In the genomic region with DNA sequence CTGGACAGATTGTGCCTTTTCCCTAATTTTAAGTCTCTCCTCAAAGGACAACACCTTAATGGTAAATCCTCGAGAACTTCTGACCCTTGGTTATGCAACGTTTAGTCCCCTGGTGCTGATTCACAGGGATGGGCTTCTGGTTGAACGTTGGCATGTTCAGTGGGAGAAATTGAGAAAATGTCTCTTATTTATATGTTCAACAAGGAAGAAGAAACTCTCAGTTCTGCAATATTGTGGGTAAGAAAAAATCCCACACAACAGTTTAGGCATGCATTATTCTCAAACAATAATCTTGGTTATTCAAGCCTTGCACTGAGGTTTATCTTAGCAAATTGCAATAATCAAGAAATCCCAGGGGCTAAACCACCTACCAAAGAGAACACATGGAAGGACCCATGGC, we compare ENCODE assay signal across 24 mouse cellular contexts. TPM values are rescaled to one million over a fixed set of nuclear protein-coding genes. Genes with fewer than 3 reads are reported as not detected.
A peak's percentile ranks its signal among the peaks of the same experiment; 100 is the strongest.
DNase-seq lines count a peak whose midpoint lies in the region; ATAC-seq and TF ChIP-seq lines count a peak whose summit lies in the region.
"Had no signal": no experiment of that assay in that cellular context is flagged by ENCODE, and none has a peak within 500 bp of the region (broad histone marks: within the 10 kb centered on the region; RNA-seq: fewer than 3 reads in every experiment).

No protein-coding gene starts in this region.

- H3K9me3 ChIP-seq in CH12.LX (replicated peaks; ENCODE audit: low read length), result no peaks in the 10 kb centered on the region
- no peaks in the 10 kb centered on the region for H3K9me3 ChIP-seq in kidney, embryonic 16.5 days (ENCODE audit: low read length)
- H3K9me3 ChIP-seq: G1E had no signal

- H3K4me1 ChIP-seq in CH12.LX (ENCODE audit: control insufficient read depth in 1 of 2, insufficient read depth in 2 of 2), result peaks cover 0 to 37% of the 10 kb centered on the region in 2 experiments; a peak in 2 of 4 replicates
- H3K4me1 ChIP-seq in kidney, embryonic 16.5 days (ENCODE audit: insufficient read depth, low read length), result no peaks in the 10 kb centered on the region

- TF ChIP-seq EP300 in CH12.LX (IDR thresholded peaks at IDR 0.05; ENCODE audit: low read length), result peak; percentile 61

- dilution Hi-C loops in CH12.LX (cut with MboI; ENCODE audit: extremely low pct_ligation_motif_present, extremely low pct_unique_long_range_greater_than_20kb, low sequenced_read_pairs), result no loop called here

- no peak for TF ChIP-seq POLR2A in CH12.LX (IDR thresholded peaks at IDR 0.05; ENCODE audit: low read depth, low read length)

- no peaks in the 10 kb centered on the region for H3K36me3 ChIP-seq in CH12.LX (replicated peaks in 1 of 2; ENCODE audit: control insufficient read depth in 1 of 2, insufficient read depth in 1 of 2, low read length in 1 of 2)
- H3K36me3 ChIP-seq in kidney, embryonic 16.5 days (ENCODE audit: insufficient read depth, low read length), result no peaks in the 10 kb centered on the region
- H3K36me3 ChIP-seq: G1E had no signal

- TF ChIP-seq CTCF in CH12.LX (conservative IDR thresholded peaks at IDR 0.05 in 1 of 2, IDR thresholded peaks at IDR 0.05 in 1 of 2; ENCODE audit: low read depth in 2 of 2, low read length in 2 of 2), result no peak

- no peak for ATAC-seq in kidney, embryonic 16.5 days (ENCODE audit: low FRiP score, low TSS enrichment)
- ATAC-seq: activated CD4-positive, CD25-positive, alpha-beta regulatory T cell, adult 4 months; CD4-positive, CD25-positive, alpha-beta regulatory T cell, adult 4 months; Patski had no signal

- H3K4me3 ChIP-seq in CH12.LX (replicated peaks in 1 of 3; ENCODE audit: low read depth in 2 of 3, low read length in 2 of 3, poor library complexity in 1 of 3), result no peak overlapping the region
- no peak overlapping the region for H3K4me3 ChIP-seq in kidney, embryonic 16.5 days (ENCODE audit: low read length)

- no peak for TF ChIP-seq RAD21 in CH12.LX (IDR thresholded peaks at IDR 0.05; ENCODE audit: low read depth, low read length)

- in situ Hi-C loops in CH12.LX (cut with MboI; ENCODE audit: low pct_ligation_motif_present, low pct_unique_long_range_greater_than_20kb, low sequenced_read_pairs), result no loop called here

- no peak overlapping the region for H3K9ac ChIP-seq in CH12.LX (ENCODE audit: insufficient read depth, low read depth)
- no peak overlapping the region for H3K9ac ChIP-seq in kidney, embryonic 16.5 days (replicated peaks; ENCODE audit: low read length)

- no peaks in the 10 kb centered on the region for H3K27me3 ChIP-seq in CH12.LX (replicated peaks)
- H3K27me3 ChIP-seq in kidney, embryonic 16.5 days (ENCODE audit: insufficient read depth, low read length), result no peaks in the 10 kb centered on the region
- H3K27me3 ChIP-seq: Patski had no signal

- no peak overlapping the region for H3K27ac ChIP-seq in CH12.LX (ENCODE audit: insufficient read depth, low read depth)
- H3K27ac ChIP-seq in kidney, embryonic 16.5 days (ENCODE audit: low read length), result no peak overlapping the region

- H3K79me2 ChIP-seq in CH12.LX (replicated peaks; ENCODE audit: control insufficient read depth, extremely low read depth, insufficient read depth, poor library complexity, severe bottlenecking), result no peaks in the 10 kb centered on the region

- WGBS in kidney, embryonic 16.5 days, result 77% methylated on average over 3 of the region's 3 CpGs

- DNase-seq in CH12.LX (ENCODE audit: extremely low read depth), result peak; percentile 21
- DNase-seq: adrenal gland, adult 2 months; adrenal gland, adult 8-10 months; adrenal gland, postnatal 10 days; adrenal gland, postnatal 14 days; adrenal gland, postnatal 25 days; adrenal gland, postnatal 36 days; B cell, adult 2 months; cerebellum, adult 11 months; cerebellum, adult 11-12 months; cerebellum, adult 18-20 months; cerebellum, adult 2 months; cerebellum, adult 8-10 months had no signal

- H3K4me2 ChIP-seq in CH12.LX (ENCODE audit: insufficient read depth, low read depth, poor library complexity, severe bottlenecking), result 0 out of 2 replicates have a peak overlapping the region, but pooled peaks have one; percentile 29
- H3K4me2 ChIP-seq in kidney, embryonic 16.5 days (replicated peaks; ENCODE audit: low read depth, low read length), result no peak overlapping the region

TF ChIP-seq in CH12.LX, 34 proteins besides CTCF, POLR2A, EP300 and RAD21:
- TF ChIP-seq MYC (IDR thresholded peaks at IDR 0.05; ENCODE audit: low read depth, low read length), result no peak
- no peak for TF ChIP-seq BHLHE40 (IDR thresholded peaks at IDR 0.05; ENCODE audit: low read depth, low read length)
- peak; percentile 77 for TF ChIP-seq IRF4 (IDR thresholded peaks at IDR 0.05; ENCODE audit: low read depth, low read length)
- TF ChIP-seq TBP (conservative IDR thresholded peaks at IDR 0.05; ENCODE audit: low read depth, low read length), result no peak
- no peak for TF ChIP-seq JUN (IDR thresholded peaks at IDR 0.05; ENCODE audit: insufficient read depth, low read depth, low read length)
- no peak for TF ChIP-seq KAT2A (IDR thresholded peaks at IDR 0.05; ENCODE audit: insufficient replicate concordance, low read length)

RNA-seq across cellular contexts. Expression of gene Vmn1r199, which starts 3.8 kb away (rescaled TPM):
- total RNA-seq in CH12.LX (2012; rRNA removed), result not detected in 2 replicates
- not detected in 2 replicates for total RNA-seq in CH12.LX (2014; rRNA removed)
- not detected in 2 replicates for polyA plus RNA-seq in CH12.LX (2012; ENCODE audit: insufficient read length, low read depth)
- not detected in 2 replicates for polyA plus RNA-seq in kidney, embryonic 16.5 days (2015; fragmentation: Nextera tagmentation; extraction: Ambion mirVana)
- total RNA-seq: adrenal gland, adult 18-20 months; adrenal gland, adult 2 months; adrenal gland, adult 8-10 months; adrenal gland, postnatal 10 days; adrenal gland, postnatal 14 days; adrenal gland, postnatal 25 days; adrenal gland, postnatal 36 days; adrenal gland, postnatal 4 days; ES-E14; MEL had no signal
- polyA plus RNA-seq: activated CD4-positive, CD25-positive, alpha-beta regulatory T cell, adult 4 months; adrenal gland, adult 2 months; brain, embryonic 14.5 days; C2C12; CD4-positive, CD25-positive, alpha-beta regulatory T cell, adult 4 months; cerebellum, adult 2 months; G1E; Patski had no signal

RNA-seq across cellular contexts. Expression of gene Vmn1r200, which starts 6.8 kb away (rescaled TPM):
- total RNA-seq in CH12.LX (2012; rRNA removed) (not detected in 2 replicates), CH12.LX (2014; rRNA removed) (not detected in 2 replicates)
- not detected in 2 replicates for polyA plus RNA-seq in CH12.LX (2012; ENCODE audit: insufficient read length, low read depth)
- polyA plus RNA-seq in kidney, embryonic 16.5 days (2015; fragmentation: Nextera tagmentation; extraction: Ambion mirVana), result not detected in 2 replicates
- total RNA-seq: adrenal gland, adult 18-20 months; adrenal gland, adult 2 months; adrenal gland, adult 8-10 months; adrenal gland, postnatal 10 days; adrenal gland, postnatal 14 days; adrenal gland, postnatal 25 days; adrenal gland, postnatal 36 days; adrenal gland, postnatal 4 days; ES-E14; MEL had no signal
- polyA plus RNA-seq: activated CD4-positive, CD25-positive, alpha-beta regulatory T cell, adult 4 months; adrenal gland, adult 2 months; brain, embryonic 14.5 days; C2C12; CD4-positive, CD25-positive, alpha-beta regulatory T cell, adult 4 months; G1E; Patski had no signal

RNA-seq across cellular contexts. Expression of gene Vmn1r198, which starts 33.2 kb away (rescaled TPM):
- total RNA-seq in CH12.LX (2012; rRNA removed), result not detected in 2 replicates
- total RNA-seq in CH12.LX (2014; rRNA removed), result not detected in 2 replicates
- polyA plus RNA-seq in CH12.LX (2012; ENCODE audit: insufficient read length, low read depth), result not detected in 2 replicates
- polyA plus RNA-seq in kidney, embryonic 16.5 days (2015; fragmentation: Nextera tagmentation; extraction: Ambion mirVana), result not detected in 2 replicates
- total RNA-seq: adrenal gland, adult 18-20 months; adrenal gland, adult 2 months; adrenal gland, adult 8-10 months; adrenal gland, postnatal 10 days; adrenal gland, postnatal 14 days; adrenal gland, postnatal 25 days; adrenal gland, postnatal 36 days; adrenal gland, postnatal 4 days; MEL had no signal
- polyA plus RNA-seq: adrenal gland, adult 2 months; brain, embryonic 14.5 days; C2C12; CD4-positive, CD25-positive, alpha-beta regulatory T cell, adult 4 months; cerebellum, adult 2 months; G1E; Patski had no signal

RNA-seq across cellular contexts. Expression of gene Vmn1r197, which starts 59.0 kb away (rescaled TPM):
- total RNA-seq in CH12.LX (2012; rRNA removed) (not detected in 2 replicates), CH12.LX (2014; rRNA removed) (not detected in 2 replicates)
- polyA plus RNA-seq in CH12.LX (2012; ENCODE audit: insufficient read length, low read depth), result 0.04 TPM in 1 of 2 replicates, not detected in the other
- not detected in 2 replicates for polyA plus RNA-seq in kidney, embryonic 16.5 days (2015; fragmentation: Nextera tagmentation; extraction: Ambion mirVana)
- total RNA-seq: adrenal gland, adult 18-20 months; adrenal gland, adult 2 months; adrenal gland, adult 8-10 months; adrenal gland, postnatal 10 days; adrenal gland, postnatal 14 days; adrenal gland, postnatal 25 days; adrenal gland, postnatal 36 days; adrenal gland, postnatal 4 days; ES-E14; MEL had no signal
- polyA plus RNA-seq: adrenal gland, adult 2 months; brain, embryonic 14.5 days; C2C12; CD4-positive, CD25-positive, alpha-beta regulatory T cell, adult 4 months; cerebellum, adult 2 months; G1E; Patski had no signal
